Mouse (Mus musculus) midbrain, embryonic 11.5 days (tissue): Measurements from ENCODE around the gene Slc22a26. TPM values are rescaled to one million over a fixed set of nuclear protein-coding genes. Genes with fewer than 3 reads are reported as not detected.
"Not testable (repeated sequence)": the region's sequence is repeated elsewhere in the genome, so short reads cannot be mapped to it uniquely, and the experiment has no call there.

Experiments
- ATAC-seq: fragments of 200-750 bp; cut with Nextera tagmentation; 2 replicates; pipeline ENCODE4 v1.8.0; 2017; ENCODE audit warnings: moderate TSS enrichment, moderate library complexity; ENCODE audit not compliant: low FRiP score
- DNase-seq: peaks from one replicate; pipeline ENCODE4 v3.0.0; 2015; ENCODE audit warnings: low spot score; ENCODE audit errors: missing footprints
- H3K27ac ChIP-seq: fragments of 300-500 bp; sonication (generic); 2 replicates; pipeline ENCODE4 v1.5.1; 2014; ENCODE audit warnings: low read depth, low read length
- H3K27me3 ChIP-seq: fragments of 300-500 bp; sonication (generic); 2 replicates; pipeline ENCODE4 v1.6.1; 2014; ENCODE audit warnings: mild to moderate bottlenecking, low read length, moderate library complexity, mixed read lengths; ENCODE audit not compliant: control insufficient read depth, insufficient read depth
- H3K36me3 ChIP-seq: fragments of 300-500 bp; sonication (generic); 2 replicates; pipeline ENCODE4 v1.6.1; 2014; ENCODE audit warnings: mild to moderate bottlenecking, low read length, moderate library complexity, mixed read lengths; ENCODE audit not compliant: control insufficient read depth, insufficient read depth
- H3K4me1 ChIP-seq: fragments of 300-500 bp; sonication (generic); 2 replicates; pipeline ENCODE4 v1.6.1; 2014; ENCODE audit warnings: low read length; ENCODE audit not compliant: control insufficient read depth, insufficient read depth
- H3K4me2 ChIP-seq: fragments of 300-500 bp; sonication (generic); 2 replicates; pipeline ENCODE4 v1.6.1; 2014; ENCODE audit warnings: mild to moderate bottlenecking, moderate library complexity
- H3K4me3 ChIP-seq: fragments of 300-500 bp; sonication (generic); 2 replicates; pipeline ENCODE4 v1.5.1; 2014; ENCODE audit warnings: low read depth, low read length
- H3K9ac ChIP-seq: fragments of 300-500 bp; sonication (generic); 2 replicates; pipeline ENCODE4 v1.6.1; 2014; ENCODE audit warnings: low read length
- H3K9me3 ChIP-seq: fragments of 300-500 bp; sonication (generic); 2 replicates; pipeline ENCODE4 v1.6.1; 2016; ENCODE audit warnings: low read length; ENCODE audit not compliant: control insufficient read depth
- WGBS: fragments of 180-500 bp; shearing (Covaris S2); extraction: QIAGEN DNeasy Blood & Tissue Kit; methylation state at CpG from one replicate; pipeline ENCODE4 v1.1.7; 2014; 5-methylcytosine and 5-hydroxymethylcytosine counted together
- polyA plus RNA-seq: library from polyadenylated mRNA; unstranded; fragments of >200 nt; fragmentation: Nextera tagmentation; extraction: Ambion mirVana; gene quantifications from 2 replicates; pipeline ENCODE4 v1.2.1, GENCODE M21; 2014

The Slc22a26 gene
- not detected in 2 replicates for polyA plus RNA-seq

GRCm38 (mm10) chr19:7802571-7802970, at the start of gene Slc22a26:
Gene Slc22a26 (minus strand): TSS chr19:7802667.
- no peak within 1 kb of the TSS for H3K27ac ChIP-seq
- no peaks in the 10 kb centered on the region for H3K4me1 ChIP-seq
- H3K9me3 ChIP-seq: no peaks in the 10 kb centered on the region; the same call in 1 of the 2 replicates
- no peak for ATAC-seq
- H3K4me2 ChIP-seq: no peak within 1 kb of the TSS
- no peak within 1 kb of the TSS for H3K9ac ChIP-seq
- H3K4me3 ChIP-seq: no peak within 1 kb of the TSS
- 85% methylated on average over 1 of the region's 1 CpGs for WGBS
- no peaks in the 10 kb centered on the region for H3K27me3 ChIP-seq
- DNase-seq: no peak
- H3K36me3 ChIP-seq: no peaks in the 10 kb centered on the region

DNA sequence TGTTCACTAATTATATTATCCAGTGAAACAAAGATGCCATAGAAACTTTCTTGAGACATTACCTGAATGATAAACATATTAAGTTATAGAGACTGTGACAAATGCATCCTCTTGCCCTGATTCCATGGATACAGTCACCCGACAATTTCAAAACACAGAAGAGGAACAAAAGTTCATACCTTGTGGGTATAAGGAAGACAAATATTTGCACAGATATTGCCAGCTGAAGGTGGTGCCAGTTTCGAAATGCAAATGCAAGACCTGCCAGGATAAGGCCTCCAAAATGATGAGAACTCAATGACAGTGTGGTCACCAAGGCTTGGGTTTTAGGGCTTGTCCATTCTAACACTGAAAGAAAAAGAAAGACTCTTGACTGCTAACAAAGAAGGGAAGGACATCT, 27.4 kb upstream of the Slc22a26 start:
- no peak overlapping the region for H3K9ac ChIP-seq
- no peak overlapping the region for H3K4me3 ChIP-seq
- no peaks in the 10 kb centered on the region for H3K4me1 ChIP-seq
- no peaks in the 10 kb centered on the region for H3K36me3 ChIP-seq
- no peak overlapping the region for H3K4me2 ChIP-seq
- H3K9me3 ChIP-seq: peaks cover 4% of the 10 kb centered on the region; the same call in 1 of the 2 replicates
- no peak for DNase-seq
- 68% methylated on average over 2 of the region's 2 CpGs for WGBS
- no peaks in the 10 kb centered on the region for H3K27me3 ChIP-seq
- no peak overlapping the region for H3K27ac ChIP-seq
- ATAC-seq: no peak

- Histone ChIP-seq H3K4me2 (no peak overlapping the region), H3K4me1 (no peaks in the 10 kb centered on the region), H3K4me3 (no peak overlapping the region), H3K9me3 (no peaks in the 10 kb centered on the region; the same call in 1 of the 2 replicates), H3K27me3 (no peaks in the 10 kb centered on the region), H3K27ac (no peak overlapping the region), H3K9ac (no peak overlapping the region), H3K36me3 (no peaks in the 10 kb centered on the region)
- DNase-seq: no peak
- no peak for ATAC-seq
- WGBS: 83% methylated on average over 1 of the region's 1 CpGs
Measured at GRCm38 (mm10) chr19:7790571-7790970, 11.9 kb downstream of the Slc22a26 start.

GRCm38 (mm10) chr19:7775306-7775705, 27.2 kb downstream of the Slc22a26 start:
- no peak for ATAC-seq

DNA sequence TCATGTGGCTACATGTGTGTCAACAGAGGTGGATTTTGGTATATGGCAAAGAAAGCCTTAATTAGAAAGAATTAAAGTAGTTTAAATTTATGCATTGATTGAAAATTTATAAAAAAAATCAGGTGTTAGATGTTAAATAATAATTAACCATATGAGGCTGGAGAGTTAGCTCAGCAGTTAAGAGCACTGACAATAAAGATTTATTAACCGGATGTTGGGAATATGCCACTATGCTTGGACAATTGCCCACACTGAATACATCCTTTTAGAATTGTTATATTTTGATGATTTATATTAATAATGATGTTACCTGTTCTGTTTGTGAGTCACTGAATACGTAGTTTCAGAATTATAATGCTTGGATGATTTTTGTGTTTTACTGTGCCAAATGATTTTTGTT, 36.3 kb downstream of the Slc22a26 start:
- Histone ChIP-seq H3K9me3 (no peaks in the 10 kb centered on the region), H3K4me1 (no peaks in the 10 kb centered on the region), H3K27ac (no peak overlapping the region), H3K4me2 (no peak overlapping the region), H3K36me3 (no peaks in the 10 kb centered on the region), H3K9ac (no peak overlapping the region), H3K27me3 (no peaks in the 10 kb centered on the region), H3K4me3 (no peak overlapping the region)
- DNase-seq: no peak
- ATAC-seq: no peak
- WGBS: 88% methylated on average over 2 of the region's 2 CpGs

More at GRCm38 (mm10) chr19:7775306-7775705, 27.2 kb downstream of the Slc22a26 start:
- Histone ChIP-seq H3K4me2 (no peak overlapping the region), H3K27me3 (no peaks in the 10 kb centered on the region), H3K4me1 (no peaks in the 10 kb centered on the region), H3K9ac (no peak overlapping the region), H3K9me3 (no peaks in the 10 kb centered on the region; the same call in 1 of the 2 replicates), H3K27ac (no peak overlapping the region), H3K4me3 (no peak overlapping the region), H3K36me3 (no peaks in the 10 kb centered on the region)
- DNase-seq: no peak
- WGBS: 80% methylated on average over 4 of the region's 4 CpGs

- Histone ChIP-seq H3K4me2 (no peak overlapping the region), H3K4me1 (no peaks in the 10 kb centered on the region), H3K36me3 (no peaks in the 10 kb centered on the region), H3K9me3 (no peaks in the 10 kb centered on the region), H3K4me3 (no peak overlapping the region), H3K27ac (no peak overlapping the region), H3K9ac (no peak overlapping the region), H3K27me3 (no peaks in the 10 kb centered on the region)
- no peak for ATAC-seq
- DNase-seq: no peak
- 90% methylated on average over 3 of the region's 3 CpGs for WGBS
Measured at GRCm38 (mm10) chr19:7765599-7765998, 36.9 kb downstream of the Slc22a26 start.

GRCm38 (mm10) chr19:7753371-7753770, 49.1 kb downstream of the Slc22a26 start:
- not testable (repeated sequence) for H3K4me1 ChIP-seq, H3K9ac ChIP-seq, DNase-seq, H3K27me3 ChIP-seq, ATAC-seq, H3K27ac ChIP-seq, H3K4me3 ChIP-seq, H3K4me2 ChIP-seq, H3K36me3 ChIP-seq, H3K9me3 ChIP-seq
- WGBS: 73% methylated on average over 13 of the region's 13 CpGs

Other genes with a start within 250 kb of the Slc22a26 start
- 2.3 and 3.2 TPM in 2 replicates for gene Pla2g16, start 245.2 kb downstream of the Slc22a26 start, polyA plus RNA-seq
- gene Lgals12, start 195.5 kb downstream of the Slc22a26 start, polyA plus RNA-seq: not detected in 2 replicates
- not detected in 2 replicates for gene Hrasls5, start 190.1 kb downstream of the Slc22a26 start, polyA plus RNA-seq
- gene Slc22a19, start 91.4 kb downstream of the Slc22a26 start, polyA plus RNA-seq: not detected in 2 replicates
- gene Slc22a27, start 163.4 kb upstream of the Slc22a26 start, polyA plus RNA-seq: not detected in 2 replicates